Mouse (Mus musculus) MEL (cell line): ENCODE results near the gene Psme2. TPM values are rescaled to one million over a fixed set of nuclear protein-coding genes. Genes with fewer than 3 reads are reported as not detected.

Source experiments
- DNase-seq: peaks from one replicate; pipeline ENCODE4 v3.0.0; 2011; ENCODE audit warnings: low read depth, low spot score
- H3K27ac ChIP-seq: 2 replicates; pipeline ENCODE4 v1.5.1; 2012; ENCODE audit warnings: low read depth, mild to moderate bottlenecking, control low read depth, low read length, moderate library complexity; ENCODE audit not compliant: control insufficient read depth
- H3K27me3 ChIP-seq, 2 experiments: fragments of 150-350 bp in 1 of 2; sonication (generic) in 1 of 2; 2 replicates each; pipeline ENCODE4 v1.6.1; 2012; ENCODE audit warnings: low read length in 2 of 2, mild to moderate bottlenecking in 2 of 2, improper control_type of control experiment in 1 of 2, moderate library complexity in 1 of 2; ENCODE audit not compliant: insufficient read depth in 2 of 2, control insufficient read depth in 1 of 2
- H3K36me3 ChIP-seq, 2 experiments: 2 replicates each; pipeline ENCODE4 v1.6.1; 2012 to 2014; ENCODE audit warnings: low read length in 2 of 2, improper control_type of control experiment in 1 of 2, inconsistent platforms in 1 of 2, mild to moderate bottlenecking in 1 of 2; ENCODE audit not compliant: insufficient read depth in 2 of 2, control insufficient read depth in 1 of 2
- H3K4me1 ChIP-seq, 2 experiments: fragments of 150-350 bp in 1 of 2; sonication (generic) in 1 of 2; 2 replicates each; pipeline ENCODE4 v1.6.1; 2012; ENCODE audit warnings: low read length in 2 of 2, improper control_type of control experiment in 1 of 2, mild to moderate bottlenecking in 1 of 2; ENCODE audit not compliant: insufficient read depth in 2 of 2, control insufficient read depth in 1 of 2
- H3K4me3 ChIP-seq, 2 experiments: fragments of 150-350 bp in 1 of 2; sonication (generic) in 1 of 2; 2 replicates each; pipeline ENCODE4 v1.5.1; 2012; ENCODE audit warnings: low read depth in 2 of 2, low read length in 2 of 2, mild to moderate bottlenecking in 2 of 2, moderate library complexity in 2 of 2, control low read depth in 1 of 2, improper control_type of control experiment in 1 of 2; ENCODE audit not compliant: control insufficient read depth in 1 of 2, insufficient read depth in 1 of 2
- H3K79me2 ChIP-seq: 2 replicates; pipeline ENCODE4 v1.6.1; 2012; ENCODE audit warnings: mild to moderate bottlenecking, low read length, moderate library complexity; ENCODE audit not compliant: control insufficient read depth, poor library complexity, insufficient read depth
- H3K9ac ChIP-seq: 2 replicates; pipeline ENCODE4 v1.6.1; 2012; ENCODE audit warnings: low read depth, mild to moderate bottlenecking, control low read depth, low read length, moderate library complexity; ENCODE audit not compliant: control insufficient read depth, poor library complexity, severe bottlenecking
- H3K9me3 ChIP-seq: fragments of 150-350 bp; sonication (generic); replicated peaks from 2 replicates; pipeline ENCODE4 v1.6.1; 2012; ENCODE audit warnings: mild to moderate bottlenecking, low read length, improper control_type of control experiment, moderate library complexity; ENCODE audit not compliant: insufficient read depth
- BHLHE40 ChIP-seq: IDR thresholded peaks from 2 replicates; pipeline ENCODE4 v1.6.1; 2012; ENCODE audit warnings: low read depth, mild to moderate bottlenecking, inconsistent platforms, low read length, improper control_type of control experiment, borderline replicate concordance
- CHD1 ChIP-seq: IDR thresholded peaks from 2 replicates; pipeline ENCODE4 v1.6.1; 2012; ENCODE audit warnings: low read depth, mild to moderate bottlenecking, inconsistent platforms, low read length, improper control_type of control experiment
- CHD2 ChIP-seq: IDR thresholded peaks from 2 replicates; pipeline ENCODE4 v1.6.1; 2011; ENCODE audit warnings: low read length, improper control_type of control experiment
- CTCF ChIP-seq, 3 experiments: IDR thresholded peaks in 2 of 3; conservative IDR thresholded peaks in 1 of 3; 2 replicates each; pipeline ENCODE4 v1.5.1; 2011 to 2012; ENCODE audit warnings: low read length in 3 of 3, low read depth in 2 of 3, mild to moderate bottlenecking in 2 of 3, improper control_type of control experiment in 1 of 3, inconsistent platforms in 1 of 3, mixed read lengths in 1 of 3, moderate library complexity in 1 of 3; ENCODE audit not compliant: control insufficient read depth in 1 of 3, insufficient read depth in 1 of 3, poor library complexity in 1 of 3, severe bottlenecking in 1 of 3
- ELF1 ChIP-seq: IDR thresholded peaks from 2 replicates; pipeline ENCODE4 v1.6.1; 2014; ENCODE audit warnings: low read depth, mild to moderate bottlenecking, inconsistent platforms, low read length, improper control_type of control experiment, moderate library complexity
- EP300 ChIP-seq, 2 experiments: IDR thresholded peaks; 2 replicates each; pipeline ENCODE4 v1.6.1; 2011; ENCODE audit warnings: improper control_type of control experiment in 2 of 2, low read length in 2 of 2, low read depth in 1 of 2, mild to moderate bottlenecking in 1 of 2
- ETS1 ChIP-seq: IDR thresholded peaks from 2 replicates; pipeline ENCODE4 v1.6.1; 2012; ENCODE audit warnings: low read depth, mild to moderate bottlenecking, inconsistent platforms, low read length, improper control_type of control experiment, moderate library complexity
- GATA1 ChIP-seq: IDR thresholded peaks from 2 replicates; pipeline ENCODE4 v1.6.1; 2011; ENCODE audit warnings: low read depth, low read length, improper control_type of control experiment
- HCFC1 ChIP-seq: IDR thresholded peaks from 2 replicates; pipeline ENCODE4 v1.6.1; 2012; ENCODE audit warnings: low read depth, mild to moderate bottlenecking, inconsistent platforms, low read length, improper control_type of control experiment, moderate library complexity
- JUND ChIP-seq: IDR thresholded peaks from 2 replicates; pipeline ENCODE4 v1.6.1; 2011; ENCODE audit warnings: low read depth, mild to moderate bottlenecking, improper control_type of control experiment, low read length
- KAT2A ChIP-seq: conservative IDR thresholded peaks from 2 replicates; pipeline ENCODE4 v1.6.1; 2012; ENCODE audit warnings: low read depth, low read length, improper control_type of control experiment, inconsistent platforms
- MAX ChIP-seq: IDR thresholded peaks from 2 replicates; pipeline ENCODE4 v1.6.1; 2011; ENCODE audit warnings: low read length, improper control_type of control experiment
- MAZ ChIP-seq: IDR thresholded peaks from 2 replicates; pipeline ENCODE4 v1.6.1; 2012; ENCODE audit warnings: low read depth, mild to moderate bottlenecking, inconsistent platforms, low read length, improper control_type of control experiment
- MEF2A ChIP-seq: IDR thresholded peaks from 2 replicates; pipeline ENCODE4 v1.6.1; 2014; ENCODE audit warnings: low read depth, mild to moderate bottlenecking, inconsistent platforms, low read length, improper control_type of control experiment; ENCODE audit not compliant: poor library complexity, insufficient replicate concordance, severe bottlenecking; ENCODE audit errors: extremely low read depth
- NELFE ChIP-seq: IDR thresholded peaks from 2 replicates; pipeline ENCODE4 v1.6.1; 2011; ENCODE audit warnings: low read depth, low read length, improper control_type of control experiment
- POLR2A ChIP-seq, 2 experiments: IDR thresholded peaks; 2 replicates each; pipeline ENCODE4 v1.6.1; 2011 to 2012; ENCODE audit warnings: low read length in 2 of 2, mild to moderate bottlenecking in 2 of 2, control low read depth in 1 of 2, improper control_type of control experiment in 1 of 2, low read depth in 1 of 2, moderate library complexity in 1 of 2; ENCODE audit not compliant: control insufficient read depth in 1 of 2, insufficient read depth in 1 of 2, poor library complexity in 1 of 2
- POLR2AphosphoS2 ChIP-seq: IDR thresholded peaks from 2 replicates; pipeline ENCODE4 v1.6.1; 2011; ENCODE audit warnings: low read length, improper control_type of control experiment
- RAD21 ChIP-seq: IDR thresholded peaks from 2 replicates; pipeline ENCODE4 v1.6.1; 2011; ENCODE audit warnings: mild to moderate bottlenecking, low read depth, low read length, improper control_type of control experiment
- RCOR1 ChIP-seq: IDR thresholded peaks from 2 replicates; pipeline ENCODE4 v1.6.1; 2012; ENCODE audit warnings: low read depth, mild to moderate bottlenecking, inconsistent platforms, low read length, improper control_type of control experiment
- SIN3A ChIP-seq: IDR thresholded peaks from 2 replicates; pipeline ENCODE4 v1.6.1; 2012; ENCODE audit warnings: low read length, improper control_type of control experiment, inconsistent platforms
- SMC3 ChIP-seq: IDR thresholded peaks from 2 replicates; pipeline ENCODE4 v1.6.1; 2011; ENCODE audit warnings: low read depth, low read length, improper control_type of control experiment
- TAL1 ChIP-seq: IDR thresholded peaks from 2 replicates; pipeline ENCODE4 v1.6.1; 2012; ENCODE audit warnings: mild to moderate bottlenecking, inconsistent platforms, low read length, moderate library complexity, mixed read lengths
- TBP ChIP-seq: IDR thresholded peaks from 2 replicates; pipeline ENCODE4 v1.8.0; 2011; ENCODE audit warnings: low read depth, low read length, improper control_type of control experiment
- TCF12 ChIP-seq: IDR thresholded peaks from 2 replicates; pipeline ENCODE4 v1.6.1; 2014; ENCODE audit warnings: low read depth, mild to moderate bottlenecking, inconsistent platforms, low read length, improper control_type of control experiment, moderate library complexity
- USF1 ChIP-seq: IDR thresholded peaks from 2 replicates; pipeline ENCODE4 v1.6.1; 2014; ENCODE audit warnings: low read depth, mild to moderate bottlenecking, inconsistent platforms, low read length, improper control_type of control experiment, moderate library complexity
- USF2 ChIP-seq, 2 experiments: IDR thresholded peaks; 2 replicates each; pipeline ENCODE4 v1.6.1; 2011 to 2012; ENCODE audit warnings: improper control_type of control experiment in 2 of 2, low read length in 2 of 2, borderline replicate concordance in 1 of 2, inconsistent platforms in 1 of 2, low read depth in 1 of 2, mild to moderate bottlenecking in 1 of 2; ENCODE audit not compliant: insufficient read depth in 1 of 2
- ZKSCAN1 ChIP-seq: IDR thresholded peaks from 2 replicates; pipeline ENCODE4 v1.6.1; 2012; ENCODE audit warnings: low read depth, mild to moderate bottlenecking, inconsistent platforms, low read length, improper control_type of control experiment, moderate library complexity
- ZMIZ1 ChIP-seq: IDR thresholded peaks from 2 replicates; pipeline ENCODE4 v1.6.1; 2012; ENCODE audit warnings: low read depth, mild to moderate bottlenecking, inconsistent platforms, low read length, improper control_type of control experiment, moderate library complexity
- polyA plus RNA-seq, 2 experiments: library from polyadenylated mRNA; stranded (reverse) in 1 of 2; unstranded in 1 of 2; fragments of >175 nt in 1 of 2; fragments of >200 nt in 1 of 2; gene quantifications; 2 replicates each; pipeline versions ENCODE4 v1.2.1 to v1.2.4; 2012; ENCODE audit warnings: low replicate concordance in 2 of 2, low read depth in 1 of 2; ENCODE audit not compliant: insufficient read length in 2 of 2, insufficient read depth in 1 of 2, missing spikeins in 1 of 2
- total RNA-seq: library from RNA; depleted of rRNA; stranded (reverse); fragments of 300-350 nt; gene quantifications from 2 replicates; pipeline ENCODE4 v1.2.3, GENCODE M21; 2012

Gene Psme2
- total and polyA plus RNA-seq, 3 experiments: 143 to 231 TPM; not detected in 1

DNA sequence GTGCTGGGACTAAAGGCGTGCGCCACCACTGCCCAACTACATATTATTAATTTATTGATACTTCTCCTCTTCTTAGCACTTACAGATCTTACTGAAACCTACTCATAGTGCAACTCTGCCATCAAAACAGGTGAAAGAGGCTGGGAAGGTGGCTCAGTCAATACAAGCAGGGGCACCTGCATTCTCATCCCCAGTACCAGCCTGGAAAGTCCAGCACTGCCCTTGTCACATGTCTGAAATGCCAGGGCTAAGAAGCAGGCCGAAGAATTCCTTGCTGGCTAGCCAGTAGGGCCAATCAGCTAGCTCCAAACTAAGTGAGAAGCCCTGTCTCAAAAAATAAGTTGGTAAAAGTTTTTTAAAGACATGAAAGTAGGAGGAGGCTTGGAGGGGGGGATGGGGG, 33.3 kb downstream of the Psme2 start:
- Histone ChIP-seq H3K4me1 (peaks cover 7 to 35% of the 10 kb centered on the region in 2 experiments; a peak in 3 of 4 replicates), H3K4me3 (no peak overlapping the region), H3K9ac (peak overlapping the region; percentile 52)

GRCm38 (mm10) chr14:55557003-55557402, 33.9 kb downstream of the Psme2 start:
- no peaks in the 10 kb centered on the region; the same call in none of the 2 replicates for H3K79me2 ChIP-seq
- peaks cover 0 to 36% of the 10 kb centered on the region in 2 experiments; a peak in 2 of 4 replicates for H3K36me3 ChIP-seq
- H3K27me3 ChIP-seq: no peaks in the 10 kb centered on the region
- peak overlapping the region; percentile 18 to 29; a peak in 3 of 4 replicates for H3K4me3 ChIP-seq
- TF ChIP-seq USF1 (no peak), ZKSCAN1 (no peak), MAZ (no peak), CTCF (IDR thresholded peaks at IDR 0.05 in 2 of 3, conservative IDR thresholded peaks at IDR 0.05 in 1 of 3; ENCODE audit: control insufficient read depth in 1 of 3, insufficient read depth in 1 of 3, low read depth in 2 of 3, low read length in 3 of 3, poor library complexity in 1 of 3, severe bottlenecking in 1 of 3) (peak; percentile 81 to 94 (median 84)), MEF2A (peak; percentile 86; the same call in 1 of the 2 replicates), RCOR1 (no peak), ELF1 (peak; percentile 72; the same call in 1 of the 2 replicates), HCFC1 (peak; percentile 41; the same call in 1 of the 2 replicates), CHD2 (no peak), BHLHE40 (no peak), SIN3A (peak; percentile 80), TCF12 (0 out of 2 replicates have a peak, but pooled peaks have one; percentile 26), KAT2A (no peak), POLR2A (IDR thresholded peaks at IDR 0.05; ENCODE audit: control insufficient read depth in 1 of 2, insufficient read depth in 1 of 2, low read depth in 1 of 2, low read length in 2 of 2, poor library complexity in 1 of 2) (peak in 1 of 2 experiments; percentile 38; a peak in 1 of 4 replicates), MAX (no peak), POLR2AphosphoS2 (no peak), NELFE (no peak), SMC3 (peak; percentile 60), RAD21 (peak; percentile 66), TBP (peak; percentile 62; the same call in 1 of the 2 replicates), USF2 (IDR thresholded peaks at IDR 0.05; ENCODE audit: borderline replicate concordance in 1 of 2, insufficient read depth in 1 of 2, low read depth in 1 of 2, low read length in 2 of 2) (no peak), ZMIZ1 (no peak), TAL1 (no peak), GATA1 (peak; percentile 65; the same call in 1 of the 2 replicates), JUND (no peak), CHD1 (no peak), ETS1 (peak; percentile 81), EP300 (IDR thresholded peaks at IDR 0.05; ENCODE audit: low read depth in 1 of 2, low read length in 2 of 2) (peak; percentile 14 to 72; a peak in 1 of 4 replicates)
- TF ChIP-seq, all 39 proteins: peak for 13
- DNase-seq: peak; percentile 93
- Histone ChIP-seq H3K27ac (peak overlapping the region; percentile 83), H3K9ac (peak overlapping the region; percentile 52), H3K9me3 (no peaks in the 10 kb centered on the region), H3K4me1 (peaks cover 7 to 33% of the 10 kb centered on the region in 2 experiments; a peak in 3 of 4 replicates)

More for the DNA sequence above, 33.3 kb downstream of the Psme2 start:
- Histone ChIP-seq H3K27ac (peak overlapping the region; percentile 83), H3K36me3 (peaks cover 0 to 36% of the 10 kb centered on the region in 2 experiments; a peak in 2 of 4 replicates), H3K9me3 (no peaks in the 10 kb centered on the region), H3K27me3 (no peaks in the 10 kb centered on the region)
- no peak for DNase-seq
- TF ChIP-seq CHD1: no peak
- TF ChIP-seq CHD2: no peak
- 0 out of 4 replicates have a peak, but pooled peaks of 1 of the 2 experiments have one; percentile 6 for TF ChIP-seq POLR2A (IDR thresholded peaks at IDR 0.05; ENCODE audit: control insufficient read depth in 1 of 2, insufficient read depth in 1 of 2, low read depth in 1 of 2, low read length in 2 of 2, poor library complexity in 1 of 2)
- TF ChIP-seq GATA1: no peak
- TF ChIP-seq TCF12: no peak
- no peak for TF ChIP-seq MAX
- TF ChIP-seq ZMIZ1: no peak
- TF ChIP-seq, all 39 proteins: peak for 1
- no peaks in the 10 kb centered on the region; the same call in none of the 2 replicates for H3K79me2 ChIP-seq
